Mouse (Mus musculus) urinary bladder, postnatal 4 days (tissue): ENCODE results near the gene Col26a1.

ENCODE experiments used
- DNase-seq, 2 experiments: peaks; one replicate each; pipeline ENCODE4 v3.0.0; 2021 to 2022; ENCODE audit warnings: low spot score in 2 of 2

Gene Col26a1

GRCm38 (mm10) chr5:136882788-136883439, at the start of gene Col26a1:
Gene Col26a1, minus strand, starts transcription at chr5:136883209.
- peak in 1 of 2 experiments; percentile 29 for DNase-seq

- DNase-seq, result no peak
These were observed 48.9 kb upstream of the Col26a1 start for GRCm38 (mm10) chr5:136931896-136932295.

GRCm38 (mm10) chr5:136929073-136929472, 46.1 kb upstream of the Col26a1 start:
- peak; percentile 62 to 85 for DNase-seq

GRCm38 (mm10) chr5:136923751-136924478, 40.9 kb upstream of the Col26a1 start:
- DNase-seq, result no peak

GRCm38 (mm10) chr5:136922830-136923229, 39.8 kb upstream of the Col26a1 start:
- DNase-seq, result no peak

GRCm38 (mm10) chr5:136919546-136920301, 36.7 kb upstream of the Col26a1 start:
- DNase-seq, result no peak

GRCm38 (mm10) chr5:136918655-136919472, 35.9 kb upstream of the Col26a1 start:
- peak; percentile 54 to 65 for DNase-seq

- no peak for DNase-seq
These were observed 34.7 kb upstream of the Col26a1 start for GRCm38 (mm10) chr5:136917613-136918242.

GRCm38 (mm10) chr5:136914183-136914582, 31.2 kb upstream of the Col26a1 start:
- no peak for DNase-seq

GRCm38 (mm10) chr5:136907991-136908857, 25.2 kb upstream of the Col26a1 start, which contains the start of gene Ift22:
Gene Ift22, plus strand, starts transcription at chr5:136908150.
- DNase-seq, result peak; percentile 85 to 94

GRCm38 (mm10) chr5:136907587-136907986, 24.6 kb upstream of the Col26a1 start:
- DNase-seq, result no peak

- no peak for DNase-seq
These were observed 22.6 kb upstream of the Col26a1 start for GRCm38 (mm10) chr5:136905630-136906029.

- no peak for DNase-seq
These were observed 21.6 kb upstream of the Col26a1 start for GRCm38 (mm10) chr5:136904621-136905020.

- no peak for DNase-seq
These were observed 12.5 kb upstream of the Col26a1 start for GRCm38 (mm10) chr5:136895529-136895963.

GRCm38 (mm10) chr5:136894840-136895528, 12.0 kb upstream of the Col26a1 start:
- DNase-seq, result no peak

- peak in 1 of 2 experiments; percentile 29 for DNase-seq
These were observed 5.7 kb upstream of the Col26a1 start for GRCm38 (mm10) chr5:136888539-136889355.

GRCm38 (mm10) chr5:136886957-136887356, 3.9 kb upstream of the Col26a1 start:
- no peak for DNase-seq

- DNase-seq, result no peak
These were observed 788 bp downstream of the Col26a1 start for GRCm38 (mm10) chr5:136882055-136882787.
